Mouse (Mus musculus): ENCODE measurements around the gene Mgat4a. TPM values are rescaled to one million over a fixed set of nuclear protein-coding genes. Genes with fewer than 3 reads are reported as not detected.

The Mgat4a gene
- polyA plus RNA-seq, 1 experiment from 2014 or later = 8.9 TPM

DNA sequence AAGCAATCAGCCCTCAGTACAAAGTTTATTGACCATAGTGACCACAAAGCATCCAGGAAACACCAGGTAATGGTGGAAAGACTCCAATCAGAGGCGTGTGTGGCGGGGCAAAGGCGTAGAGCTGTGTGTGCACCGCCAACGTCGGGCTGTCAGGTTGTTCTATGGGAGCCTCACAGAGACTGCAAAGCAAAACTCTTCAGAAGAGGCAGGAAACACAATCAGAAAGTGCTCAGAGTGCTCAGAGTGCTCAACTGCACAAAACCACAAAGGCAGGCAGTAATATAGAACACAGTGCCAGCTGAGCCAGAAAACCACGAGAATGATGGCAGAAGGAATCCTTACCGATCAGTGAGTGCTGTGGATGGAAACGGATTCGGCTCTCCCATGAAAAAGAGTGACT is 67.6 kb downstream of the Mgat4a start:
- Histone ChIP-seq H3K27me3 (replicated peaks; ENCODE audit: control insufficient read depth, insufficient read depth, low read length) (no peaks in the 10 kb centered on the region), H3K36me3 (ENCODE audit: control insufficient read depth, insufficient read depth, low read length) (no peaks in the 10 kb centered on the region), H3K4me2 (ENCODE audit: low read depth, low read length) (no peak overlapping the region), H3K27ac (replicated peaks; ENCODE audit: low read depth, low read length) (no peak overlapping the region), H3K4me1 (ENCODE audit: control insufficient read depth, insufficient read depth, low read length) (no peaks in the 10 kb centered on the region), H3K9me3 (ENCODE audit: control insufficient read depth, low read length) (no peaks in the 10 kb centered on the region), H3K9ac (ENCODE audit: low read depth, low read length) (no peak overlapping the region), H3K4me3 (ENCODE audit: low read depth, low read length) (no peak overlapping the region)
- ATAC-seq (ENCODE audit: low read depth) (no peak), DNase-seq (ENCODE audit: low spot score) (no peak)
- 74% methylated on average over 10 of the region's 10 CpGs for WGBS

GRCm38 (mm10) chr1:37471179-37472148 is 69.4 kb downstream of the Mgat4a start:
- H3K9ac ChIP-seq (ENCODE audit: low read depth, low read length) = no peak overlapping the region

GRCm38 (mm10) chr1:37469007-37469406 is 71.8 kb downstream of the Mgat4a start:
- no peaks in the 10 kb centered on the region for H3K9me3 ChIP-seq (ENCODE audit: control insufficient read depth, low read length)
- WGBS = 89% methylated on average over 5 of the region's 5 CpGs
- DNase-seq (ENCODE audit: low spot score) (no peak), ATAC-seq (ENCODE audit: low read depth) (no peak)
- no peak overlapping the region for H3K4me3 ChIP-seq (ENCODE audit: low read depth, low read length)
- H3K27ac ChIP-seq (replicated peaks; ENCODE audit: low read depth, low read length) = no peak overlapping the region
- H3K27me3 ChIP-seq (replicated peaks; ENCODE audit: control insufficient read depth, insufficient read depth, low read length) = no peaks in the 10 kb centered on the region
- no peak overlapping the region for H3K4me2 ChIP-seq (ENCODE audit: low read depth, low read length)
- H3K4me1 ChIP-seq (ENCODE audit: control insufficient read depth, insufficient read depth, low read length) = no peaks in the 10 kb centered on the region
- H3K36me3 ChIP-seq (ENCODE audit: control insufficient read depth, insufficient read depth, low read length) = no peaks in the 10 kb centered on the region
- no peak overlapping the region for H3K9ac ChIP-seq (ENCODE audit: low read depth, low read length)

More at GRCm38 (mm10) chr1:37471179-37472148, 69.4 kb downstream of the Mgat4a start:
- H3K36me3 ChIP-seq (ENCODE audit: control insufficient read depth, insufficient read depth, low read length) = no peaks in the 10 kb centered on the region
- no peaks in the 10 kb centered on the region for H3K27me3 ChIP-seq (replicated peaks; ENCODE audit: control insufficient read depth, insufficient read depth, low read length)
- H3K9me3 ChIP-seq (ENCODE audit: control insufficient read depth, low read length) = no peaks in the 10 kb centered on the region
- H3K4me3 ChIP-seq (ENCODE audit: low read depth, low read length) = no peak overlapping the region
- H3K4me1 ChIP-seq (ENCODE audit: control insufficient read depth, insufficient read depth, low read length) = no peaks in the 10 kb centered on the region
- H3K27ac ChIP-seq (replicated peaks; ENCODE audit: low read depth, low read length) = no peak overlapping the region
- no peak for DNase-seq (ENCODE audit: low spot score)
- 75% methylated on average over 6 of the region's 6 CpGs for WGBS
- H3K4me2 ChIP-seq (ENCODE audit: low read depth, low read length) = no peak overlapping the region
- no peak for ATAC-seq (ENCODE audit: low read depth)

DNA sequence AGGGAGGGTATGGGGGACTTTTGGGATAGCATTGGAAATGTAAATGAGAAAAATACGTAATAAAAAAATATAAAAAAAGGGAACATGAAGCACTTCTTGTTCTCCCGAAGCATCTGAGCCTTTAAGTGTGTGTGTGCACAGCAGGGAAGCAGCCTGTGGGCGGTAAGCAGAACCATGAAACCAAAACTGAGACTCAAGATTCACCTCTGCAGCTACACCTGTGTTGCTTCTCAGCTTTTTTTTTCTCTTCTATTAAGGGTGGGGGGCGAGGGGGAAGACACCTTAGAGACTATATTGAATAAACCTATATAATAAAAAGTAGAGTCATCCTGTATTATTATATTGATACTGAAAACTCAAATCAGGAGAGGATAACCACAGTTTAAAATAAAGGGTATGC is 73.0 kb downstream of the Mgat4a start:
- Histone ChIP-seq H3K4me3 (ENCODE audit: low read depth, low read length) (no peak overlapping the region), H3K9me3 (ENCODE audit: control insufficient read depth, low read length) (no peaks in the 10 kb centered on the region), H3K27ac (replicated peaks; ENCODE audit: low read depth, low read length) (no peak overlapping the region), H3K27me3 (replicated peaks; ENCODE audit: control insufficient read depth, insufficient read depth, low read length) (no peaks in the 10 kb centered on the region), H3K4me1 (ENCODE audit: control insufficient read depth, insufficient read depth, low read length) (no peaks in the 10 kb centered on the region), H3K36me3 (ENCODE audit: control insufficient read depth, insufficient read depth, low read length) (no peaks in the 10 kb centered on the region), H3K9ac (ENCODE audit: low read depth, low read length) (no peak overlapping the region), H3K4me2 (ENCODE audit: low read depth, low read length) (no peak overlapping the region)
- DNase-seq (ENCODE audit: low spot score) = no peak
- no peak for ATAC-seq (ENCODE audit: low read depth)
- WGBS = 85% methylated on average over 4 of the region's 4 CpGs

DNA sequence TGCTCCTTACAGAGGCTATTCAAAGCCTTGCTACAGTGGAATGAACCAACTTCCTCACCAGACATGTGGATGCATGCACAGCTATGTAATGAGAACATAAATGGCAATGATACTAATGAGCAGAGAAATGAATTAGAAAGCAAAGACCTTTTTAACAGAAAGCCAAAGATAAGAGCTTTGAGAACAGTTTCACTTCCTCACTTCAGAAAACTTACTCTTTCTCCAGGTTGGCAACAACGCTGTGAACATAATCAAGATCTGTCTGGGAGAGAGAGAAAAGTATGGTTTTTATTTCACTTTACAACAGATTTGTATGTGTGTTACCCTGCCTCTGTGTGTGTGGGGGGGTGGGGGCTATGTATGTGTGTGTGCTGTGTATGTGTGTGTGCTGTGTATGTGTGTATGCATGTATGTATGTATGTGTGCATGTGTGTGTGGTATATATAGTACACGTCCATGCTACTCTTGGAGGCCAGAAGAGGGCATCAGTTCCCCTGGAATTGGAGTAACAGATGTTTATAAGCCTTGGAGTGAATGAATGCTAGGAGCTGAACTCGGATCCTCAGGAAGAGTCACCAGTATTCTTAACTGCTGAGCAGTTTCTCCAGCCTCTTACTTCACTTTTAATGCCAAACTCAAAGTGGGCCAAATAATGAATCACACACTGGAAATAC is 74.4 kb downstream of the Mgat4a start:
- DNase-seq (ENCODE audit: low spot score) (no peak), ATAC-seq (ENCODE audit: low read depth) (no peak)
- Histone ChIP-seq H3K27me3 (replicated peaks; ENCODE audit: control insufficient read depth, insufficient read depth, low read length) (no peaks in the 10 kb centered on the region), H3K9me3 (ENCODE audit: control insufficient read depth, low read length) (no peaks in the 10 kb centered on the region), H3K4me2 (ENCODE audit: low read depth, low read length) (no peak overlapping the region), H3K4me3 (ENCODE audit: low read depth, low read length) (no peak overlapping the region), H3K36me3 (ENCODE audit: control insufficient read depth, insufficient read depth, low read length) (0 out of 2 replicates have a peak, but pooled peaks cover 4% of the 10 kb centered on the region), H3K27ac (replicated peaks; ENCODE audit: low read depth, low read length) (no peak overlapping the region), H3K4me1 (ENCODE audit: control insufficient read depth, insufficient read depth, low read length) (no peaks in the 10 kb centered on the region), H3K9ac (ENCODE audit: low read depth, low read length) (no peak overlapping the region)
- 90% methylated on average over 3 of the region's 3 CpGs for WGBS

- Histone ChIP-seq H3K27me3 (replicated peaks; ENCODE audit: control insufficient read depth, insufficient read depth, low read length) (no peaks in the 10 kb centered on the region), H3K4me3 (ENCODE audit: low read depth, low read length) (no peak overlapping the region), H3K4me1 (ENCODE audit: control insufficient read depth, insufficient read depth, low read length) (no peaks in the 10 kb centered on the region), H3K36me3 (ENCODE audit: control insufficient read depth, insufficient read depth, low read length) (0 out of 2 replicates have a peak, but pooled peaks cover 4% of the 10 kb centered on the region), H3K4me2 (ENCODE audit: low read depth, low read length) (no peak overlapping the region), H3K27ac (replicated peaks; ENCODE audit: low read depth, low read length) (no peak overlapping the region), H3K9ac (ENCODE audit: low read depth, low read length) (no peak overlapping the region), H3K9me3 (ENCODE audit: control insufficient read depth, low read length) (no peaks in the 10 kb centered on the region)
- 75% methylated on average over 10 of the region's 10 CpGs for WGBS
- DNase-seq (ENCODE audit: low spot score) = no peak
- no peak for ATAC-seq (ENCODE audit: low read depth)
Measured at GRCm38 (mm10) chr1:37464878-37465452, 75.9 kb downstream of the Mgat4a start.

- Histone ChIP-seq H3K4me1 (ENCODE audit: control insufficient read depth, insufficient read depth, low read length) (no peaks in the 10 kb centered on the region), H3K4me2 (ENCODE audit: low read depth, low read length) (no peak overlapping the region), H3K9me3 (ENCODE audit: control insufficient read depth, low read length) (no peaks in the 10 kb centered on the region), H3K36me3 (ENCODE audit: control insufficient read depth, insufficient read depth, low read length) (0 out of 2 replicates have a peak, but pooled peaks cover 4% of the 10 kb centered on the region), H3K27ac (replicated peaks; ENCODE audit: low read depth, low read length) (no peak overlapping the region), H3K4me3 (ENCODE audit: low read depth, low read length) (no peak overlapping the region), H3K27me3 (replicated peaks; ENCODE audit: control insufficient read depth, insufficient read depth, low read length) (no peaks in the 10 kb centered on the region), H3K9ac (ENCODE audit: low read depth, low read length) (no peak overlapping the region)
- ATAC-seq (ENCODE audit: low read depth) = no peak
- 68% methylated on average over 7 of the region's 7 CpGs for WGBS
- DNase-seq (ENCODE audit: low spot score) = no peak
Measured at GRCm38 (mm10) chr1:37457546-37457945, 83.3 kb downstream of the Mgat4a start.

GRCm38 (mm10) chr1:37451270-37451669 is 89.5 kb downstream of the Mgat4a start:
- no peak overlapping the region for H3K4me2 ChIP-seq (ENCODE audit: low read depth, low read length)
- no peaks in the 10 kb centered on the region for H3K27me3 ChIP-seq (replicated peaks; ENCODE audit: control insufficient read depth, insufficient read depth, low read length)
- no peak overlapping the region for H3K9ac ChIP-seq (ENCODE audit: low read depth, low read length)
- H3K4me3 ChIP-seq (ENCODE audit: low read depth, low read length) = no peak overlapping the region
- WGBS = 88% methylated on average over 8 of the region's 8 CpGs
- ATAC-seq (ENCODE audit: low read depth) (no peak), DNase-seq (ENCODE audit: low spot score) (no peak)
- H3K4me1 ChIP-seq (ENCODE audit: control insufficient read depth, insufficient read depth, low read length) = no peaks in the 10 kb centered on the region
- no peaks in the 10 kb centered on the region for H3K9me3 ChIP-seq (ENCODE audit: control insufficient read depth, low read length)
- H3K27ac ChIP-seq (replicated peaks; ENCODE audit: low read depth, low read length) = no peak overlapping the region
- peaks cover 10% of the 10 kb centered on the region; the same call in 1 of the 2 replicates for H3K36me3 ChIP-seq (ENCODE audit: control insufficient read depth, insufficient read depth, low read length)

All from embryonic facial prominence, embryonic 14.5 days (tissue).